In the genomic region with DNA sequence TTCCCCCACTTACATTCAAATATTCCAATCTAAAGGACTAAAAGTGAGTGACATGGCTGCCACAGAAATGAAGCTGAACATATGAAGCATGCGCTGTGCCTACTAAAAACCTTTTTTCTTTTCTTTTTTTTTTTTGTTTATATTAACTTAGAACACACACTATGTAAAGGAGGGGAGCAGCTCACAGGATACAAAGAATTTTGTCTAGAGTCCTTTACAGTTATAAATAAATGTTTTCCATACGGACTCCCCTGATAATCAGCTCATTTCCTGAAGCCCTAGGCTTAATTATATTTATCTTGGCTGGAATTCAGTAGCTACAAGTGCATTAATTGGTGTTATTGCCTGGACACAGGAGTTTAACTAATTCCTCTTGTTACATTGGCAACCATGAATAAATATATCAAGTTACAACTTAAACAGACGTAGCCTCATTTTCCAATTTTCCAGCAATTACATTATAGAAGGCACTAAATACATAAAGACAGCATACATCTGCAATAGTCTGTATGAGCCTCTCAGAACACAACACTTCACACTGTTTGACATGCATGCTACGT, we compare ENCODE assay signal across 14 mouse cellular contexts. TPM values are rescaled to one million over a fixed set of nuclear protein-coding genes. Genes with fewer than 3 reads are reported as not detected.
"Had no signal": no experiment of that assay in that cellular context is flagged by ENCODE, and none has a peak within 500 bp of the region (broad histone marks: within the 10 kb centered on the region; RNA-seq: fewer than 3 reads in every experiment).

No protein-coding gene starts in this region.

- H3K9ac ChIP-seq: limb, embryonic 15.5 days; liver, embryonic 12.5 days; midbrain, embryonic 12.5 days had no signal

- H3K4me2 ChIP-seq: limb, embryonic 15.5 days; liver, embryonic 12.5 days; midbrain, embryonic 12.5 days had no signal

- ATAC-seq: liver, embryonic 12.5 days; midbrain, embryonic 16.5 days had no signal

- H3K36me3 ChIP-seq: limb, embryonic 15.5 days; liver, embryonic 12.5 days; midbrain, embryonic 12.5 days had no signal

- H3K4me3 ChIP-seq: limb, embryonic 15.5 days; liver, embryonic 12.5 days; midbrain, embryonic 12.5 days had no signal

- H3K27ac ChIP-seq: limb, embryonic 15.5 days; liver, embryonic 12.5 days; midbrain, embryonic 12.5 days had no signal

- H3K9me3 ChIP-seq: limb, embryonic 15.5 days; liver, embryonic 12.5 days; midbrain, embryonic 12.5 days had no signal

- H3K27me3 ChIP-seq: limb, embryonic 15.5 days; liver, embryonic 12.5 days had no signal

- H3K4me1 ChIP-seq: liver, embryonic 12.5 days had no signal

- DNase-seq: kidney, adult 2 months; kidney, postnatal 36 days; layer of hippocampus, adult 9-11 months; layer of hippocampus, postnatal 36 days; lung, postnatal 14 days; right cerebral cortex, postnatal 4 days; spleen, adult 18-20 months; thymus, adult 18-20 months; thymus, postnatal 14 days had no signal

RNA-seq across cellular contexts. Expression of a gene that starts 30.1 kb away (rescaled TPM):
- total RNA-seq: megakaryocyte-erythroid progenitor cell, adult 5-6 weeks had no signal
